Mouse (Mus musculus) hindbrain, postnatal 0 days (tissue): ENCODE data around the gene Nr5a2. TPM values are rescaled to one million over a fixed set of nuclear protein-coding genes. Genes with fewer than 3 reads are reported as not detected.

ENCODE experiments used
- ATAC-seq: fragments of 200-750 bp; cut with Nextera tagmentation; 2 replicates; pipeline ENCODE4 v1.8.0; 2017; ENCODE audit warnings: mild to moderate bottlenecking, moderate TSS enrichment, moderate library complexity
- DNase-seq: peaks from one replicate; pipeline ENCODE4 v3.0.0-alpha.2; 2015; ENCODE audit warnings: low spot score
- H3K27ac ChIP-seq: fragments of 300-500 bp; sonication (generic); 2 replicates; pipeline ENCODE4 v1.5.1; 2014; ENCODE audit warnings: mild to moderate bottlenecking
- H3K27me3 ChIP-seq: fragments of 300-500 bp; sonication (generic); 2 replicates; pipeline ENCODE4 v1.6.1; 2014; ENCODE audit warnings: low read length, mixed read lengths; ENCODE audit not compliant: insufficient read depth
- H3K36me3 ChIP-seq: fragments of 300-500 bp; sonication (generic); 2 replicates; pipeline ENCODE4 v1.6.1; 2014; ENCODE audit warnings: low read length, mixed read lengths; ENCODE audit not compliant: insufficient read depth
- H3K4me1 ChIP-seq: fragments of 300-500 bp; sonication (generic); 2 replicates; pipeline ENCODE4 v1.6.1; 2014; ENCODE audit warnings: antibody characterized with exemption, low read length, mixed read lengths; ENCODE audit not compliant: insufficient read depth
- H3K4me2 ChIP-seq: fragments of 300-500 bp; sonication (generic); 2 replicates; pipeline ENCODE4 v1.6.1; 2014; ENCODE audit warnings: low read depth, mild to moderate bottlenecking, low read length, moderate library complexity, mixed read lengths
- H3K4me3 ChIP-seq: fragments of 300-500 bp; sonication (generic); 2 replicates; pipeline ENCODE4 v1.5.1; 2014; ENCODE audit warnings: low read length
- H3K9ac ChIP-seq: fragments of 300-500 bp; sonication (generic); replicated peaks from 2 replicates; pipeline ENCODE4 v1.6.1; 2014; ENCODE audit warnings: mild to moderate bottlenecking, low read length, moderate library complexity, mixed read lengths
- H3K9me3 ChIP-seq: fragments of 300-500 bp; sonication (generic); 2 replicates; pipeline ENCODE4 v1.6.1; 2016; ENCODE audit warnings: low read length, mixed read lengths
- CTCF ChIP-seq: IDR thresholded peaks from 2 replicates; pipeline ENCODE4 v1.5.1; 2016; ENCODE audit warnings: antibody characterized with exemption, control low read depth, low read depth
- WGBS: fragments of 180-500 bp; shearing (Covaris S2); extraction: QIAGEN DNeasy Blood & Tissue Kit; methylation state at CpG from one replicate; pipeline ENCODE4 v1.1.7; 2014; 5-methylcytosine and 5-hydroxymethylcytosine counted together
- polyA plus RNA-seq: library from polyadenylated mRNA; unstranded; fragments of >200 nt; fragmentation: Nextera tagmentation; extraction: Ambion mirVana; gene quantifications from 2 replicates; pipeline ENCODE4 v1.2.1, GENCODE M21; 2015
- total RNA-seq: library from RNA; depleted of rRNA; stranded (reverse); fragments of >200 nt; gene quantifications from 2 replicates; pipeline ENCODE4 v1.2.3, GENCODE M21; 2014

Nr5a2 gene
- total and polyA plus RNA-seq, 2 experiments from 2014 or later = 0.31 to 0.84 TPM

DNA sequence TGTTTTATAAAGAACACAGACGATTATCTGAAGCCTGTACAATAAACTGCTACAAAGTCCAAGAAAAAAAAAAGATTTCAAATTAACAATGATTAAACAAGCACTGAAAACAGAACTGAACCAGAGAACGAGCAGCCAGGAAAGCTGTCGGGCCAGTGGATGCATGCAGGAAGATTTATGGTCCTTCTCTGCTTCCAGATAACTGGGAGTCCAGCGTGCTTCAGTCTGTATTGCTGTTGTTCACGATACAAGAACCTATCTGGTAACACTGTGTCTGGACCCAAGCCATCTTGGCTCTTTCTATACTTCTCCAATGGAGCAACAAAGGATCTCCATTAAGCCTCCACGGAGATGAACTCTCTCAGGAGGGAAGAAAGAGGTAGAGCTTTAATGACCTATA, 63.9 kb downstream of the Nr5a2 start:
- 57% methylated on average over 6 of the region's 6 CpGs for whole genome bisulfite sequencing
- ATAC-seq (no peak), DNase-seq (no peak)
- Histone ChIP-seq H3K4me2 (no peak overlapping the region), H3K27me3 (no peaks in the 10 kb centered on the region), H3K9me3 (no peaks in the 10 kb centered on the region), H3K27ac (no peak overlapping the region), H3K4me3 (no peak overlapping the region), H3K36me3 (no peaks in the 10 kb centered on the region), H3K9ac (no peak overlapping the region), H3K4me1 (no peaks in the 10 kb centered on the region)
- TF ChIP-seq CTCF = no peak

DNA sequence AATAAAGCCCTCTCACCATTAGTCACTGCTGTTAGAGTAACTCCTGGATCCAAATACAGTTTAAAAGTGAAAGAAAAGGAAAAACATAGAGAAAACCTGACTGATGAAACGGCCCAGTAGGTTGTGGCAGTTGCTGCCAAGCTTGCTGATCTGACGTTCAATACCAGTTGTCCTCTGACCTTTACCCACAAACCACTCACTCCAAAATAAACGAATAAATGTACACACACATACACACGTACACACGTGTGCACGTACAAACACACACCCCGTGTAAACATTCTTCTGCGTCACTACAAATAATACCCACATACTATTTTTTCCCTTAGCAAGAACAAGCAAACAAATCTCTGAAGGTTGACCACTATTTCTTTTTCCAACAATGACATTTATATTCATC, 64.4 kb downstream of the Nr5a2 start:
- WGBS = 82% methylated on average over 8 of the region's 8 CpGs
- no peaks in the 10 kb centered on the region for H3K27me3 ChIP-seq
- no peak for ATAC-seq
- no peak overlapping the region for H3K27ac ChIP-seq
- TF ChIP-seq CTCF = no peak
- no peaks in the 10 kb centered on the region for H3K4me1 ChIP-seq
- no peak overlapping the region for H3K4me3 ChIP-seq
- no peak for DNase-seq
- no peak overlapping the region for H3K9ac ChIP-seq
- H3K36me3 ChIP-seq = no peaks in the 10 kb centered on the region
- H3K4me2 ChIP-seq = no peak overlapping the region
- no peaks in the 10 kb centered on the region for H3K9me3 ChIP-seq

DNA sequence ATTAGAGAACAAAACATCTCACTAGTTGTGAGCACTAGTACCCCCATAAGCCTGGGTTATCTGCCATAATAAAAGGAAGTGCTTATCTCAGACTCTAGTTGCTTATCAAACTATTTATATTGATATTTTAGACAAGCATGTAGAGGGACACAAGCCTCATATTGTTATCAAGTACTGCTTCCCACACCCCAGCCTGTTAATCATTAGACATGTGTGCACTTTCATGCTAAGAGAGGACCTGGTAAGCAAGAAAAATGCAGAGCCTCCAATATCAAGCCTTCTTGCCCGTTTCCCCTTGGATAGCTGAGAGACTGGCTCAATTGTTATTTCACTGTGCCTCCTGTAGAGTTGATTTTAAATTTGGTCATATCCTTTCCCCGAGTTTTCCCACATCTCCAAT, 65.5 kb downstream of the Nr5a2 start:
- Histone ChIP-seq H3K4me1 (no peaks in the 10 kb centered on the region), H3K9me3 (no peaks in the 10 kb centered on the region), H3K4me2 (no peak overlapping the region), H3K9ac (no peak overlapping the region), H3K4me3 (no peak overlapping the region), H3K36me3 (no peaks in the 10 kb centered on the region), H3K27ac (no peak overlapping the region), H3K27me3 (no peaks in the 10 kb centered on the region)
- WGBS = 61% methylated on average over 2 of the region's 2 CpGs
- no peak for TF ChIP-seq CTCF
- ATAC-seq (no peak), DNase-seq (no peak)

DNA sequence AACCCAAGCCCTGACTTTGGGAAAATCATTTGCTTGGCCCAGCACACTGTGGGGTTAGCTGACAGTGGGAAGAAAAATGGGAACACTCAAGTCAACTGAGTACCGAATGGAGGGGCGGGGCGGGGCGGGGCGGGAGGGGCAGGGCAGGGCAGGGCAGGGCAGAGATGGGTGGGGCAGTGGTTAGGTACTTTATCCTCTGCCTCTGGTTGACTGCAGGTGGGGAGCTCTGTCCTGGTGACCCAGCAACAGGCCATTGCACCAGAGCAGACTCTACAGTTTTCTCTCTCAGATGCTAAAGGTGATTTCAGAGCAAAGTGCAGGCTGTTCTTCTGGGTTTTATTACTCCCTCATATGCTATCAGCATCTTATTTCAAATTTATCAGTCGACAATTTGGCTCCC, 67.1 kb downstream of the Nr5a2 start:
- Histone ChIP-seq H3K36me3 (no peaks in the 10 kb centered on the region), H3K9me3 (no peaks in the 10 kb centered on the region), H3K27ac (no peak overlapping the region), H3K4me3 (no peak overlapping the region), H3K4me2 (no peak overlapping the region), H3K4me1 (no peaks in the 10 kb centered on the region), H3K27me3 (no peaks in the 10 kb centered on the region), H3K9ac (no peak overlapping the region)
- no peak for TF ChIP-seq CTCF
- no peak for DNase-seq
- WGBS = 86% methylated on average over 6 of the region's 6 CpGs
- ATAC-seq = no peak

DNA sequence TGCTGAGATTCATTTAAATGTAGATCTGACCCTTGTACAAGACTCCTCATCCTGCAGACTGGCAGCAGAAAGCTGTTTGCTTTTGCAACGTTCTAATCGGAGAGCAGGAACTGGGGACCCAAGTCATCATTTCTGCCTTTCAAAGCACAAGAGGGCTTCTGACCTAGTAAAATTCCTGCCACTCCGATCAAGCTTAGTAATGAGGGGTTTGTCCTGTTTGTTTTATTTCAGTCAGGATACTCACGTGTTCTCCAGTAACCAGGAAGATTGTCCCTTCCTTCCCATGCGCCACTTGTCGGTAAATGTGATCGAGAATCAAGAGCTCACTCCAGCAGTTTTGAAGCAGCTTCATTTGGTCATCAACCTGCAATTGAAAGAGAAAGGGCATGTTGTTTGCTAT, 69.8 kb downstream of the Nr5a2 start:
- TF ChIP-seq CTCF = no peak
- H3K27ac ChIP-seq = no peak overlapping the region
- H3K4me1 ChIP-seq = no peaks in the 10 kb centered on the region
- no peaks in the 10 kb centered on the region for H3K36me3 ChIP-seq
- no peak overlapping the region for H3K4me2 ChIP-seq
- H3K9me3 ChIP-seq = no peaks in the 10 kb centered on the region
- 82% methylated on average over 7 of the region's 7 CpGs for WGBS
- no peak overlapping the region for H3K4me3 ChIP-seq
- H3K9ac ChIP-seq = no peak overlapping the region
- DNase-seq (no peak), ATAC-seq (no peak)
- no peaks in the 10 kb centered on the region for H3K27me3 ChIP-seq

DNA sequence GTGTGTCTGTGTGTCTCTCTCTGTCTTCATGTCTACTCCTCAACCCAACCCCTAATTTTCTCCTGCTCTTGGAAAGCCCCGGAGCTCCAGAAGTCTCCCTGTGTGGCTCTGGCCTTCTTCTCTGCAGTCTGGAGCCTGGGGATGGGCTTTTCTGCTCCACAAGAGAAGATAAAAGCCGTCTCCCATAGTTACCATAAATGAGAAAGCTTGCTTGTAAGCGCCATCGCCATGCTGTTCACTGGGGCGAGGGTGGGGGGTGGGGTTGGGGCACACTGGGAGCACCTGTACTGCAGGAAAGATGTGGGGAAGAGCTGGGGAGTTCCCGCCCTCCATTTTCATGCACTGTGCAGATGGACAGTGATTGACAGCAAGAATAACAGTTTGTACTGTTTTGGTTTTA, 71.5 kb downstream of the Nr5a2 start:
- Histone ChIP-seq H3K4me1 (no peaks in the 10 kb centered on the region), H3K4me3 (no peak overlapping the region), H3K9ac (no peak overlapping the region), H3K9me3 (no peaks in the 10 kb centered on the region), H3K36me3 (no peaks in the 10 kb centered on the region), H3K27me3 (no peaks in the 10 kb centered on the region), H3K4me2 (no peak overlapping the region), H3K27ac (no peak overlapping the region)
- TF ChIP-seq CTCF = no peak
- WGBS = 20% methylated on average over 6 of the region's 6 CpGs
- 0 out of 2 replicates have a peak, but pooled peaks have one; percentile 38 for ATAC-seq
- no peak for DNase-seq

DNA sequence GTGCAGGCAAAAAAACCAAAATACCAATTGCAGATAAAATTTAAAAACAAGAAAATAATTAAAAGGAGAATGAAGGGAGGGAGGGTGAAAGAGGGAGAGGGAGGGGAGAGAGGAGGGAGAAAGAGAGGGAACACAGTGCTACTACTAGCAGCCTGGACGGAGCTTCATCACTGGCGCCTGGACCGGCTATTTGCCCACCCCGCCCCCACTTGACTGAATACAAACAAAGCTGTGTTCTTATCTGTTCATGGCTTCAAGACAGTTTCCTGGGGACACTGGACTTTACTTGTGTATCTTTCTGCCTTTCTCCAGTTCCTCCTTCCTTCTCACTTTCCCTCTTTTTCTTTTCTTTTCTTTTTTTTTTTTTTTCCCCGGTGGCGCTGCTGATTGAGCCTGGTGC, 73.6 kb downstream of the Nr5a2 start:
- no peak overlapping the region for H3K27ac ChIP-seq
- H3K4me3 ChIP-seq = no peak overlapping the region
- no peak for ATAC-seq
- H3K27me3 ChIP-seq = no peaks in the 10 kb centered on the region
- TF ChIP-seq CTCF = no peak
- no peaks in the 10 kb centered on the region for H3K9me3 ChIP-seq
- H3K4me1 ChIP-seq = no peaks in the 10 kb centered on the region
- no peak overlapping the region for H3K4me2 ChIP-seq
- WGBS = 38% methylated on average over 6 of the region's 6 CpGs
- no peak for DNase-seq
- no peaks in the 10 kb centered on the region for H3K36me3 ChIP-seq
- H3K9ac ChIP-seq = no peak overlapping the region
